Mouse (Mus musculus): ENCODE measurements around the gene Gm29276.
"Not testable (repeated sequence)": the region's sequence is repeated elsewhere in the genome, so short reads cannot be mapped to it uniquely, and the experiment has no call there.

Gene Gm29276

GRCm38 (mm10) chrY:42582150-42582549 is at the start of gene Gm29276:
TSS of gene Gm29276 (minus strand) at chrY:42582250.
- DNase-seq = not testable (repeated sequence)

Data from kidney, postnatal 25 days (tissue).